Mouse (Mus musculus) hindbrain, embryonic 16.5 days (tissue): Measurements from ENCODE around the gene Mtx2. TPM values are rescaled to one million over a fixed set of nuclear protein-coding genes. Genes with fewer than 3 reads are reported as not detected.

ENCODE experiments used
- ATAC-seq: fragments of 200-750 bp; cut with Nextera tagmentation; 2 replicates; pipeline ENCODE4 v1.8.0; 2017; ENCODE audit warnings: moderate TSS enrichment, moderate library complexity
- H3K27ac ChIP-seq: fragments of 300-500 bp; sonication (generic); 2 replicates; pipeline ENCODE4 v1.5.1; 2014; ENCODE audit warnings: low read depth, mild to moderate bottlenecking, control low read depth, low read length, moderate library complexity
- H3K27me3 ChIP-seq: fragments of 300-500 bp; sonication (generic); replicated peaks from 2 replicates; pipeline ENCODE4 v1.6.1; 2014; ENCODE audit warnings: low read length; ENCODE audit not compliant: control insufficient read depth, insufficient read depth
- H3K36me3 ChIP-seq: fragments of 300-500 bp; sonication (generic); 2 replicates; pipeline ENCODE4 v1.6.1; 2014; ENCODE audit warnings: mild to moderate bottlenecking, low read length, moderate library complexity, mixed read lengths; ENCODE audit not compliant: control insufficient read depth, insufficient read depth
- H3K4me1 ChIP-seq: fragments of 300-500 bp; sonication (generic); 2 replicates; pipeline ENCODE4 v1.6.1; 2014; ENCODE audit warnings: low read depth, low read length; ENCODE audit not compliant: control insufficient read depth, insufficient read depth
- H3K4me2 ChIP-seq: fragments of 300-500 bp; sonication (generic); 2 replicates; pipeline ENCODE4 v1.6.1; 2014; ENCODE audit warnings: mild to moderate bottlenecking, low read length, control low read depth, moderate library complexity
- H3K4me3 ChIP-seq: fragments of 300-500 bp; sonication (generic); 2 replicates; pipeline ENCODE4 v1.5.1; 2014; ENCODE audit warnings: mild to moderate bottlenecking, low read length, control low read depth, moderate library complexity
- H3K9ac ChIP-seq: fragments of 300-500 bp; sonication (generic); 2 replicates; pipeline ENCODE4 v1.6.1; 2014; ENCODE audit warnings: low read depth, mild to moderate bottlenecking, control low read depth, low read length, moderate library complexity
- H3K9me3 ChIP-seq: fragments of 300-500 bp; sonication (generic); 2 replicates; pipeline ENCODE4 v1.6.1; 2014; ENCODE audit warnings: mild to moderate bottlenecking, low read length, moderate library complexity; ENCODE audit not compliant: control insufficient read depth
- WGBS: fragments of 180-500 bp; shearing (Covaris S2); extraction: QIAGEN DNeasy Blood & Tissue Kit; methylation state at CpG from one replicate; pipeline ENCODE4 v1.1.7; 2014; 5-methylcytosine and 5-hydroxymethylcytosine counted together
- polyA plus RNA-seq: library from polyadenylated mRNA; unstranded; fragments of >200 nt; fragmentation: Nextera tagmentation; extraction: Ambion mirVana; gene quantifications from 2 replicates; pipeline ENCODE4 v1.2.1, GENCODE M21; 2015

Gene Mtx2
- 156 and 171 TPM in 2 replicates for polyA plus RNA-seq

- under 1% methylated on average over 73 of the region's 74 CpGs for WGBS
- H3K27ac ChIP-seq = peak within 1 kb of the TSS; percentile 81
- peak within 1 kb of the TSS; percentile 59 for H3K4me2 ChIP-seq
- ATAC-seq = peak; percentile 97
- H3K4me1 ChIP-seq = peaks cover 4% of the 10 kb centered on the region; the same call in 1 of the 2 replicates
- H3K9me3 ChIP-seq = no peaks in the 10 kb centered on the region
- H3K4me3 ChIP-seq = peak within 1 kb of the TSS; percentile 91
- peak within 1 kb of the TSS; percentile 96 for H3K9ac ChIP-seq
- H3K27me3 ChIP-seq = peaks cover 2% of the 10 kb centered on the region; the same call in 1 of the 2 replicates
- H3K36me3 ChIP-seq = no peaks in the 10 kb centered on the region
These were observed at the start of gene Mtx2 for GRCm38 (mm10) chr2:74825730-74826430. Mtx2 (plus strand) TSS chr2:74825803.

GRCm38 (mm10) chr2:74777536-74778275 is 47.9 kb upstream of the Mtx2 start:
- Histone ChIP-seq H3K9me3 (no peaks in the 10 kb centered on the region), H3K27me3 (no peaks in the 10 kb centered on the region), H3K36me3 (no peaks in the 10 kb centered on the region), H3K4me2 (no peak overlapping the region), H3K4me1 (no peaks in the 10 kb centered on the region), H3K4me3 (no peak overlapping the region), H3K27ac (no peak overlapping the region), H3K9ac (no peak overlapping the region)
- ATAC-seq = no peak
- 63% methylated on average over 13 of the region's 13 CpGs for WGBS

GRCm38 (mm10) chr2:74781386-74781785 is 44.2 kb upstream of the Mtx2 start:
- H3K4me2 ChIP-seq = no peak overlapping the region
- H3K4me1 ChIP-seq = no peaks in the 10 kb centered on the region
- H3K9ac ChIP-seq = no peak overlapping the region
- H3K27ac ChIP-seq = no peak overlapping the region
- no peak for ATAC-seq
- H3K4me3 ChIP-seq = no peak overlapping the region
- 84% methylated on average over 5 of the region's 5 CpGs for WGBS
- no peaks in the 10 kb centered on the region for H3K9me3 ChIP-seq
- H3K27me3 ChIP-seq = no peaks in the 10 kb centered on the region
- no peaks in the 10 kb centered on the region for H3K36me3 ChIP-seq

GRCm38 (mm10) chr2:74795531-74795930 is 30.1 kb upstream of the Mtx2 start:
- Histone ChIP-seq H3K4me2 (no peak overlapping the region), H3K4me3 (no peak overlapping the region), H3K4me1 (no peaks in the 10 kb centered on the region), H3K36me3 (no peaks in the 10 kb centered on the region), H3K9ac (no peak overlapping the region), H3K27ac (no peak overlapping the region), H3K27me3 (no peaks in the 10 kb centered on the region), H3K9me3 (no peaks in the 10 kb centered on the region)
- no peak for ATAC-seq
- WGBS = 43% methylated on average over 7 of the region's 7 CpGs

GRCm38 (mm10) chr2:74808431-74808830 is 17.2 kb upstream of the Mtx2 start:
- no peak for ATAC-seq
- H3K4me3 ChIP-seq = no peak overlapping the region
- H3K4me2 ChIP-seq = no peak overlapping the region
- H3K27ac ChIP-seq = no peak overlapping the region
- WGBS = 73% methylated on average over 5 of the region's 5 CpGs
- H3K36me3 ChIP-seq = no peaks in the 10 kb centered on the region
- H3K27me3 ChIP-seq = no peaks in the 10 kb centered on the region
- H3K9me3 ChIP-seq = no peaks in the 10 kb centered on the region
- no peaks in the 10 kb centered on the region for H3K4me1 ChIP-seq
- H3K9ac ChIP-seq = no peak overlapping the region

- Histone ChIP-seq H3K4me2 (no peak overlapping the region), H3K4me3 (no peak overlapping the region), H3K9ac (no peak overlapping the region), H3K36me3 (no peaks in the 10 kb centered on the region), H3K27me3 (peaks cover 2% of the 10 kb centered on the region; the same call in 1 of the 2 replicates), H3K9me3 (no peaks in the 10 kb centered on the region), H3K27ac (no peak overlapping the region), H3K4me1 (peaks cover 4% of the 10 kb centered on the region; the same call in 1 of the 2 replicates)
- no peak for ATAC-seq
- 75% methylated on average over 5 of the region's 5 CpGs for WGBS
These were observed 2.9 kb upstream of the Mtx2 start for GRCm38 (mm10) chr2:74822654-74823053.

- WGBS = 66% methylated on average over 3 of the region's 3 CpGs
- H3K36me3 ChIP-seq = no peaks in the 10 kb centered on the region
- ATAC-seq = peak; percentile 81
- peak overlapping the region; percentile 91 for H3K4me3 ChIP-seq
- peaks cover 4% of the 10 kb centered on the region; the same call in 1 of the 2 replicates for H3K4me1 ChIP-seq
- peak overlapping the region; percentile 96 for H3K9ac ChIP-seq
- H3K4me2 ChIP-seq = peak overlapping the region; percentile 59
- H3K27ac ChIP-seq = peak overlapping the region; percentile 81
- peaks cover 2% of the 10 kb centered on the region; the same call in 1 of the 2 replicates for H3K27me3 ChIP-seq
- H3K9me3 ChIP-seq = no peaks in the 10 kb centered on the region
These were observed 253 bp upstream of the Mtx2 start for GRCm38 (mm10) chr2:74825371-74825729.

- 77% methylated on average over 5 of the region's 5 CpGs for WGBS
- no peak for ATAC-seq
These were observed 21.4 kb downstream of the Mtx2 start for GRCm38 (mm10) chr2:74846992-74847391.

GRCm38 (mm10) chr2:74847516-74847915 is 21.9 kb downstream of the Mtx2 start:
- no peak overlapping the region for H3K4me3 ChIP-seq
- no peaks in the 10 kb centered on the region for H3K4me1 ChIP-seq
- H3K4me2 ChIP-seq = no peak overlapping the region
- H3K27me3 ChIP-seq = no peaks in the 10 kb centered on the region
- H3K27ac ChIP-seq = no peak overlapping the region
- 44% methylated on average over 2 of the region's 2 CpGs for WGBS
- 0 out of 2 replicates have a peak, but pooled peaks have one; percentile 37 for ATAC-seq
- no peak overlapping the region for H3K9ac ChIP-seq
- H3K36me3 ChIP-seq = no peaks in the 10 kb centered on the region
- H3K9me3 ChIP-seq = no peaks in the 10 kb centered on the region

More at GRCm38 (mm10) chr2:74846992-74847391, 21.4 kb downstream of the Mtx2 start:
- no peaks in the 10 kb centered on the region for H3K36me3 ChIP-seq
- H3K4me3 ChIP-seq = no peak overlapping the region
- no peaks in the 10 kb centered on the region for H3K9me3 ChIP-seq
- no peak overlapping the region for H3K4me2 ChIP-seq
- no peaks in the 10 kb centered on the region for H3K27me3 ChIP-seq
- H3K9ac ChIP-seq = no peak overlapping the region
- H3K27ac ChIP-seq = no peak overlapping the region
- no peaks in the 10 kb centered on the region for H3K4me1 ChIP-seq
